ENCODE assay signal across 8 mouse cellular contexts in genomic region chr1:82476256-82476655, GRCm38 (mm10).
DNase-seq lines count a peak whose midpoint lies in the region; ATAC-seq and TF ChIP-seq lines count a peak whose summit lies in the region.

No protein-coding gene starts in this region.

- H3K9me3 ChIP-seq in hindbrain, embryonic 10.5 days, result no peaks in the 10 kb centered on the region
- no peaks in the 10 kb centered on the region for H3K9me3 ChIP-seq in midbrain, embryonic 11.5 days (ENCODE audit: control insufficient read depth, low read length)

- peaks cover 36% of the 10 kb centered on the region for H3K4me1 ChIP-seq in hindbrain, embryonic 10.5 days (replicated peaks)
- no peaks in the 10 kb centered on the region for H3K4me1 ChIP-seq in midbrain, embryonic 11.5 days (ENCODE audit: control insufficient read depth, insufficient read depth, low read length)

- no peak for ATAC-seq in Patski
- ATAC-seq in midbrain, embryonic 11.5 days (ENCODE audit: low FRiP score), result peak; percentile 49; the same call in 1 of the 2 replicates

- H3K4me3 ChIP-seq in left cerebral cortex, adult 2 months, result no peak overlapping the region
- no peak overlapping the region for H3K4me3 ChIP-seq in hindbrain, embryonic 10.5 days
- H3K4me3 ChIP-seq in midbrain, embryonic 11.5 days (ENCODE audit: low read depth, low read length), result no peak overlapping the region

- DNase-seq in left cerebral cortex, adult 2 months (ENCODE audit: extremely low spot score in 1 of 2, low spot score in 2 of 2), result peak in 1 of 2 experiments; percentile 18
- DNase-seq in left cerebral cortex, adult 11 months (ENCODE audit: low spot score), result no peak
- no peak for DNase-seq in Patski (ENCODE audit: low read depth, low spot score)
- DNase-seq in embryo, embryonic 11.5 days (ENCODE audit: low read depth, low spot score), result peak; percentile 52
- DNase-seq in hindbrain, embryonic 10.5 days (ENCODE audit: low spot score), result peak; percentile 43
- DNase-seq in midbrain, embryonic 11.5 days (ENCODE audit: low spot score, missing footprints), result peak; percentile 90
- no peak for DNase-seq in thymus, postnatal 10 days (ENCODE audit: low spot score in 2 of 2)
- DNase-seq in yolk sac, embryonic 10.5 days (ENCODE audit: low spot score), result no peak

- H3K4me2 ChIP-seq in midbrain, embryonic 11.5 days, result no peak overlapping the region

- TF ChIP-seq CTCF in left cerebral cortex, adult 2 months (IDR thresholded peaks at IDR 0.05), result peak; percentile 97
- TF ChIP-seq CTCF in Patski (IDR thresholded peaks at IDR 0.05), result peak; percentile 88

- POLR2A ChIA-PET in Patski (lab: Charles Lee), result no interaction called here

- H3K9ac ChIP-seq in midbrain, embryonic 11.5 days (ENCODE audit: low read length), result no peak overlapping the region

- H3K27me3 ChIP-seq in Patski, result no peaks in the 10 kb centered on the region
- no peaks in the 10 kb centered on the region for H3K27me3 ChIP-seq in hindbrain, embryonic 10.5 days (ENCODE audit: insufficient read depth, poor library complexity, severe bottlenecking)
- H3K27me3 ChIP-seq in midbrain, embryonic 11.5 days (ENCODE audit: control insufficient read depth, insufficient read depth, low read length), result no peaks in the 10 kb centered on the region

- H3K27ac ChIP-seq in left cerebral cortex, adult 2 months, result no peak overlapping the region
- no peak overlapping the region for H3K27ac ChIP-seq in hindbrain, embryonic 10.5 days
- H3K27ac ChIP-seq in midbrain, embryonic 11.5 days (ENCODE audit: low read depth, low read length), result no peak overlapping the region

- CTCF ChIA-PET in Patski (lab: Charles Lee), result interaction anchor here (0.8 to 1.9 kb wide), 3 partner anchors 11 to 1157 kb away, joined by 3 to 5 read pairs (median 3); no protein-coding TSS in a partner anchor

- no peaks in the 10 kb centered on the region for H3K36me3 ChIP-seq in hindbrain, embryonic 10.5 days
- no peaks in the 10 kb centered on the region for H3K36me3 ChIP-seq in midbrain, embryonic 11.5 days (ENCODE audit: control insufficient read depth, insufficient read depth, low read length)

- in situ Hi-C loops in Patski (cut with MboI; ENCODE audit: low pct_unique_long_range_greater_than_20kb), result no loop called here

- WGBS in hindbrain, embryonic 10.5 days, result 47% methylated on average over 11 of the region's 11 CpGs
- WGBS in midbrain, embryonic 11.5 days, result 46% methylated on average over 11 of the region's 11 CpGs

- intact Hi-C loops in left cerebral cortex, adult 2 months (cut with DNase I), result loop anchor here (1.0 kb wide), 1 partner anchor 1159 kb away; no protein-coding TSS in a partner anchor

Comparison
In these comparisons a context has a peak if more than half of its experiments do, and no peak if none do; other contexts are left out.
1. DNase-seq: peak in embryo, embryonic 11.5 days (single experiment), hindbrain, embryonic 10.5 days (single experiment) and midbrain, embryonic 11.5 days (single experiment); none in left cerebral cortex, adult 11 months (single experiment), Patski (single experiment), thymus, postnatal 10 days (0 of 2) and yolk sac, embryonic 10.5 days (single experiment).